Mouse (Mus musculus): ENCODE results near the gene Mrpl45. TPM values are rescaled to one million over a fixed set of nuclear protein-coding genes. Genes with fewer than 3 reads are reported as not detected.
A peak's percentile ranks its signal among the peaks of the same experiment; 100 is the strongest.
"Not testable (repeated sequence)": the region's sequence is repeated elsewhere in the genome, so short reads cannot be mapped to it uniquely, and the experiment has no call there.

Gene Mrpl45
- polyA plus RNA-seq, 1 experiment from 2014 or later, result 33.4 TPM

DNA sequence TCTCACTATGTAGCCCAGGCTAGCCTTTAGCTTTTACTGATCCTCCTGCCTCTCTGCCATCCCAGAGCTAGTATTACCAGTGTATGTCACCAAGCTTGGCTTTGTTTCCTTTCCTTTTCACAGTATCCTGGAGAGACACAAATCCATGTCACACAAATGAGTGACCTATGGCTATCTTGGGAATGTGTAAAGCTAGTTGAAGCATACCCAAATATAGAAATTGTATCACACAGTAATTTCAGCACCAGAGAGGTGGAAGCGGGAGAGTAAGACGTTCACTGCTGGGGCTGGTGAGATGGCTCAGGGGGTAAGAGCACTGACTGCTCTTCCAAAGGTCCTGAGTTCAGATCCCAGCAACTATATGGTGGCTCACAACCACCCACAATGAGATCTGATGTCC, 15.6 kb upstream of the Mrpl45 start:
- H3K27me3 ChIP-seq, result no peaks in the 10 kb centered on the region
- H3K4me2 ChIP-seq, result no peak overlapping the region
- DNase-seq, result no peak
- H3K36me3 ChIP-seq, result no peaks in the 10 kb centered on the region
- no peak for ATAC-seq (ENCODE audit: low read depth)
- H3K4me1 ChIP-seq (replicated peaks), result peaks cover 6% of the 10 kb centered on the region
- no peak overlapping the region for H3K27ac ChIP-seq
- no peak overlapping the region for H3K9ac ChIP-seq
- H3K9me3 ChIP-seq (replicated peaks), result no peaks in the 10 kb centered on the region
- WGBS (ENCODE audit: insufficient replicate concordance), result 75% methylated on average over 2 of the region's 2 CpGs
- no peak overlapping the region for H3K4me3 ChIP-seq (replicated peaks)

DNA sequence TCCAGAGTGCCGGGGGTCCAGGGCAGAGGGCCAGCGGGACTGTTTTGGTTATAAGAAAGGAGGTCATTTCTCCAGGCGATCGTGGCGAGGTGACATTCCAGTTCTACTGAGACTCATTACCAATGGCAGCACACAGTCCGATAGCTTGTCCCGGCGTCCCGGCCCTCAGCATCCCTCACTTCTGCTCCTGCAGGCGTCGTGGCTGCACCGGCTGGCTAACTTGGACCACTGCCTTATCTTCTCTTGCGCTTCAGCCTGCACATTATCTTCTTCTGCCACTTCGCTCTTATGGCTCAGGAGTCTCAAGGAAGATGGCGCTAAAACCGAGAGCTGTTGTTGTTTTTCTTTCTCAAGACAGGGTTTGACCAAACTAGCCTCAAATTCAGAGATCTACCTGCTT, 14.1 kb upstream of the Mrpl45 start:
- no peaks in the 10 kb centered on the region for H3K9me3 ChIP-seq (replicated peaks)
- no peak overlapping the region for H3K4me3 ChIP-seq (replicated peaks)
- no peak for DNase-seq
- no peaks in the 10 kb centered on the region for H3K36me3 ChIP-seq
- WGBS (ENCODE audit: insufficient replicate concordance), result 70% methylated on average over 16 of the region's 16 CpGs
- H3K27me3 ChIP-seq, result no peaks in the 10 kb centered on the region
- no peaks in the 10 kb centered on the region for H3K4me1 ChIP-seq (replicated peaks)
- H3K4me2 ChIP-seq, result no peak overlapping the region
- H3K9ac ChIP-seq, result no peak overlapping the region
- no peak overlapping the region for H3K27ac ChIP-seq
- no peak for ATAC-seq (ENCODE audit: low read depth)

DNA sequence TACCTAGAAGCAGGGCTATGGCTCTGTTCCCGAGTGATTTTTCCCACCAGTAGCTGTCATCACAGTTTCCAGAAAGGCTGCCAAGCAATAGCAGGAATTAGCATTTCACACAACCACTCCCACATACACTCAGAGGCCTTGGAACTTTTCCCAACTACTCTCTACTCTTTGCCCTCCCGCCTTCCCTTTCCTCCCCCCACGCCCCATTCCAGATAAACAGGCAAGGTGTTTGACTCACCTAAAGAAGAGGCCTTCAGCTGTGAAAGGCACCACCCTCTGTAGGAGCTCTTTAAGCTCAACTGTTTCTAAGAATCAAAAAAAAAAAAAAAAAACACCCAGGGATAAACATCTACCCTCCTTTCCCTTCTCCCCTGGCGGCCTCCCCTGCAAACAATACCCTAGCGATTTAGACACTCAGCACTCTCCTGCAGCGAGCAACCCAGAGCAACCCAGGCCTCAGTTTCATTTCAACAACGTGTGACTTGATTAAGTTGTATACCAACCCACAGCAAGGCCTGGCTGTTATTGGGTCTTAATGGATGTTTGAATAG, 13.2 kb upstream of the Mrpl45 start:
- DNase-seq (no peak), ATAC-seq (ENCODE audit: low read depth) (no peak)
- no peak overlapping the region for H3K27ac ChIP-seq
- no peaks in the 10 kb centered on the region for H3K27me3 ChIP-seq
- 52% methylated on average over 7 of the region's 7 CpGs for WGBS (ENCODE audit: insufficient replicate concordance)
- no peak overlapping the region for H3K4me2 ChIP-seq
- no peaks in the 10 kb centered on the region for H3K9me3 ChIP-seq (replicated peaks)
- no peaks in the 10 kb centered on the region for H3K4me1 ChIP-seq (replicated peaks)
- no peak overlapping the region for H3K9ac ChIP-seq
- H3K36me3 ChIP-seq, result no peaks in the 10 kb centered on the region
- no peak overlapping the region for H3K4me3 ChIP-seq (replicated peaks)

DNA sequence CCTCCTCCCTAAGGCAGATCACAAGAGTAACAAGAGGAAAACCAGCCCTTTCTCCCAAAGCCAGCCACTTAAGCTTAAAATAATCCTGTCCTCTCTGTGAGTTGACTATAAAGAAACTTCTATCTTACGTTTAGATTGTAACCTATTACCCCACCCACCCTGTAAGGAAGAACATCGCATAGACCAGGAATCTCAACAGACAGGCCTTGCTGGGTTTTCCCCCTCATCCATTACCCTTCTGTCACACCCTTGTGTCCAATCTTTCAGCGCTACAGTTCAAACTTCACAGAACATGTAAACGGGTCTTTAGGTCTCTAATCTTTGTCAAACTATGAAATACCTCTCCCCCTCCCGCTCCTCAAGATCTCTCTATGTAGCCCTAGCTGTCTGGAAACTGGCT, 10.9 kb upstream of the Mrpl45 start:
- Histone ChIP-seq H3K4me2 (no peak overlapping the region), H3K4me1 (replicated peaks) (peaks cover 6% of the 10 kb centered on the region), H3K27me3 (peaks cover 5% of the 10 kb centered on the region), H3K4me3 (replicated peaks) (no peak overlapping the region), H3K9me3 (replicated peaks) (no peaks in the 10 kb centered on the region), H3K27ac (no peak overlapping the region), H3K9ac (no peak overlapping the region), H3K36me3 (no peaks in the 10 kb centered on the region)
- ATAC-seq (ENCODE audit: low read depth) (no peak), DNase-seq (no peak)
- WGBS (ENCODE audit: insufficient replicate concordance), result 64% methylated on average over 5 of the region's 5 CpGs

DNA sequence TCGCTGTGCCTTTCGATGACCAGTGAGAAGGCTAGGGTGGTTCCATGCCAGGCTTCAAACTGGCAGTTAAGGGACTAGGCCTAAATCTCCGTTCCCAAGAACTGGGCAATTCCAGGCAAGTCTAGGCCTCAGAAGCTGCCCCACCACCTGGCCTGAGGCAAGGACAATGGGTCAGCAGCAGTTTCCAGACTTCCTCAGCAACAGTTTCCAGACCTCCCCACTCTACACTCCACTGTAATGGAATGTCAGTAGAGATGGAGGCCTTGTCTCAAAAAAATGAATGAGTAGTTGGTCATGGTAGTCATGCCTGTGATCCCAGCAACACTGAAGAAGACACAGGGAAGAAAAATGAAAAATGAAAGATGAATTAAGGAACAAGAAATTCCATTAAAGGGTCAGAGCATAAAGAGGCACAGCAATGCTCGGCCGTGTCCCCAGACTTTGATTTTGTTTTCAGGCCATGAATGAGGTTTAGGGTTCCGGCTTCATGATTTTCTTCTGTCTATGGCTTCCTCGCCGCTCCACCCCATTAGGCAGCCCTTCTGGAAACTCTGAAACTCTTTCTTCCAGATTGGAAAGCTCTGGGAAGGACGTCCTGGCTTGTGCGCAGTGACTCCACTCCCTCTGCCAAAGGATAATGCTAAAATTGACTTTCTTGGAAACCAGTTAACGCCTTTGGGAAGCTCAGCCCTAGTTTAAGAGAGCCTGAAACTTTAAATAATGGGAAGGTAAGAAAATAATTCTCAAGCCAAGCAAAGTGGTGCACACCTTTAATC, 8.0 kb upstream of the Mrpl45 start:
- H3K4me1 ChIP-seq (replicated peaks), result peaks cover 25% of the 10 kb centered on the region
- no peak overlapping the region for H3K4me2 ChIP-seq
- H3K27ac ChIP-seq, result no peak overlapping the region
- ATAC-seq (ENCODE audit: low read depth) (no peak), DNase-seq (no peak)
- no peak overlapping the region for H3K4me3 ChIP-seq (replicated peaks)
- no peaks in the 10 kb centered on the region for H3K9me3 ChIP-seq (replicated peaks)
- H3K36me3 ChIP-seq, result no peaks in the 10 kb centered on the region
- 77% methylated on average over 11 of the region's 11 CpGs for WGBS (ENCODE audit: insufficient replicate concordance)
- H3K9ac ChIP-seq, result no peak overlapping the region
- peaks cover 31% of the 10 kb centered on the region for H3K27me3 ChIP-seq

DNA sequence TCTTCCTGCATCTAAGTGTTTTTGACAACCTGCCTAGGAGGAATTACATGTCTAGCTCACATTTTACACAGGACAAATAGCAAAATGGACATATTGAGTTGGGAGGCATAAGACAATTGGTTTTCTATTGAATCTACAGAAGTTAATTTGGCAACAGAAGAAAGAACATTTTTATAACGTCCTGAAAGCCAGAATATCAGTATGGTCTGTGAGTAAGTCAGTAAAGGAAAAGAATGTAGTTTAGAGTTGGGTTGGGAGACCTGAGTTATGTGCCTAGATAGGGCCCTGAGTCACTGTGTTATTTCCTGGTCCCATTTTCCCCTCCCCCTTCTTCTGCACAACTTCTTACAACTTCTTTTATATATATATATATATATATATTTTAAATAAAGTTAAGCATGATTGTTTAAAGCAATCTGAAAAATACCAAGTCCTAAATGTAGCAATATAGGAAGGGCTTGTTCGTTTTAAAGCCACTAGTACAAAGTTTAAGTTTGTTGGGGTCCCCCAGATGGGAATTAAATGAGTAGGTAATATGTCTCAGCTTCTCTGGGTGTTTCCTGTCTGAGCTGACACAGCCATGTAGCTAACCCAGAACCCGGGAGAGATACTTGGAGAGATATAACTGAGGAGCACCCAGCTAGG, 6.6 kb upstream of the Mrpl45 start:
- peak overlapping the region; percentile 34; the same call in 1 of the 2 replicates for H3K9ac ChIP-seq
- peaks cover 25% of the 10 kb centered on the region for H3K4me1 ChIP-seq (replicated peaks)
- no peaks in the 10 kb centered on the region for H3K9me3 ChIP-seq (replicated peaks)
- no peak overlapping the region for H3K27ac ChIP-seq
- H3K36me3 ChIP-seq, result no peaks in the 10 kb centered on the region
- no peak for ATAC-seq (ENCODE audit: low read depth)
- H3K4me3 ChIP-seq (replicated peaks), result peak overlapping the region; percentile 37
- WGBS (ENCODE audit: insufficient replicate concordance), result 22% methylated on average over 3 of the region's 3 CpGs
- H3K27me3 ChIP-seq, result peaks cover 31% of the 10 kb centered on the region
- DNase-seq, result no peak
- H3K4me2 ChIP-seq, result peak overlapping the region; percentile 61

DNA sequence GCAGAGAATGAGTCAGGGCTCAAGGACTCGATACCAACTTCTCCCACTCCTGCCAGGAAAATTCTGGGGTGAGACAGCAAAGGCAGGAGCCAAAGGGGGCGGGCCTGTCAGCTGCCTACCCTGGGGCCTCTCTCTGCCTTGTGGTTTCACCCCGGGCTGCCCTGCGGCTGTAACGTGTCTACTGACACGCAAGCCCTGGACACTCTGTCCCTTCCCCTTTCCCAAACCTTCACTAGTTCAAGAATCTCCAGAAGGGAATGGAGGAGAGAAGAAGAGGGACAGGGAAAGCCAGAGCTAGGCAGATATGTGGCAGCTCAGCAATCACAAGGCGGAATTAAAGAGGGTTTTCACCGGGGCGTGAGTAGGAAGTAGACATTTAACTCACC, 6.1 kb upstream of the Mrpl45 start:
- peak overlapping the region; percentile 61 for H3K4me2 ChIP-seq
- ATAC-seq (ENCODE audit: low read depth) (peak; percentile 23; the same call in 1 of the 2 replicates), DNase-seq (peak; percentile 24)
- no peaks in the 10 kb centered on the region for H3K9me3 ChIP-seq (replicated peaks)
- peaks cover 25% of the 10 kb centered on the region for H3K4me1 ChIP-seq (replicated peaks)
- WGBS (ENCODE audit: insufficient replicate concordance), result 1% methylated on average over 9 of the region's 9 CpGs
- peak overlapping the region; percentile 34; the same call in 1 of the 2 replicates for H3K9ac ChIP-seq
- no peak overlapping the region for H3K27ac ChIP-seq
- no peaks in the 10 kb centered on the region for H3K36me3 ChIP-seq
- peak overlapping the region; percentile 37 for H3K4me3 ChIP-seq (replicated peaks)
- H3K27me3 ChIP-seq, result peaks cover 31% of the 10 kb centered on the region

DNA sequence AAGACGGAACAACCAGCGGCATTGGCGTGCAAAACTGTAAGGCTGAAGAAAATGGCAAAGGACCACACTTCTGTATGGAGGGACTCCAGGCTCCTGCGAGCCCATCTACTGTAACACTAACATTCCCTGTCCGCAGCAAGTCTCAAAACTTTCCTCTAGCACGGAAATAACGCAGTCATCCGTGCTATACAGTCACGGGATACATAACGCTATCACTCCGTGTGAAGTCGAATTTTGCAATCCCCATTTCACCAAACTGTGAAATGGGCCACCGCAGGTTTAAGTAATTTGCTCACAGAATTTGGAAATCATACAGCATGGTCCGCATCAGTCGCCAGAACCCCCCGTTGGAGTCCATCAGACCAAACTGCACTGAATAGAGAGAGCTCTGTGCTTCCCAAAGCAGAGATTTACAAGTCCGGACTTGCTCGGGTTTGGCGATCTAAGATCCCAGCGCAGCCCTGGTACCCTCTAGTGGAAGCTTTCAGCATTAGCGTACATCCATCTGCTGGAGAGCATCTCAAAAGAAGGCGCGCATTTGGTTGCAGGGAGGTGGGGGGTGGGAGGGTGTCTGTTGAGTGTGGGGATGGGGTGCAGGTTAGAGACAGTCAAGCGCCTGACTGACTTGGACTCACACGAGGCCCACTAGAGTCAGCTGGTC, 5.5 kb upstream of the Mrpl45 start:
- peak; percentile 13 for DNase-seq
- ATAC-seq (ENCODE audit: low read depth), result peak; percentile 62; the same call in 1 of the 2 replicates
- WGBS (ENCODE audit: insufficient replicate concordance), result 1% methylated on average over 25 of the region's 25 CpGs
- H3K36me3 ChIP-seq, result no peaks in the 10 kb centered on the region
- H3K4me1 ChIP-seq (replicated peaks), result peaks cover 29% of the 10 kb centered on the region
- H3K4me3 ChIP-seq (replicated peaks), result peak overlapping the region; percentile 37
- H3K9ac ChIP-seq, result peak overlapping the region; percentile 34; the same call in 1 of the 2 replicates
- peak overlapping the region; percentile 61 for H3K4me2 ChIP-seq
- no peak overlapping the region for H3K27ac ChIP-seq
- H3K27me3 ChIP-seq, result peaks cover 31% of the 10 kb centered on the region
- H3K9me3 ChIP-seq (replicated peaks), result no peaks in the 10 kb centered on the region

DNA sequence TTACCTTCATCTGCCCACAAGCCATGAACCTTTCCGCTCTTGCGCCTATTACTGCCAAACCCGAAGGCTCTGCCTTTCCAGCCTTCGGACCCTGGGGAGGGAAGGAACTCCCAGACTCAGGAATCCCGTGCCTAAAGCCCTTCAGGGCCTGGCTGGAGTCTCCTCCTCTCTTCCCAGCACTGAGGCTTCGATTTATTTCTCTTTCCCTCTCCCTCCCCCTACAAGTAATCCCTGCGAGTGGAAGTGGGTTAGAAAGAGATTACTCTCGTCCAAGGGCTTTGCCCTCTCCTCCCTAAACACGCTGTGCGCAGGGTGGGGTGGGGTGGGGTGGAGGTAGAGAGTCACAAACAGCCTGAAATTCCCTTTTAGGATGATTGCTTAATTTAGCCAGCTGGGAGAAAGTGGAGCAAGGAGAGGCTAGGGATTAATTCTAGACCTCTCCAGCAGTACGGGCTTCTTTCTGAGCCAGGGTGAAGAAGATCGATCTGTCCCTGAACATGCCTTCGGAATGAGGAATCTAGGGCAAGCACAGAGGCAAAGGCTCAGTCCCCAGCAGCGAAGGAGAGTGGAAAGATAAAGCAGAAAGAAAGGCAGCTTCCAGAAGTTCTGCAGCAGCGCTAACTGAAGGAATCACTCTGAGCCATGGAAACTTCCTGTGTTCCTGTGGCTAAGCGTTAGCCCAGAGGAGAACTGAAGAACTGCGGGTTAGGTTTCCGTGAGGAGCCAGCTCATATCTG, 4.5 kb upstream of the Mrpl45 start:
- Histone ChIP-seq H3K9ac (peak overlapping the region; percentile 37; the same call in 1 of the 2 replicates), H3K27ac (no peak overlapping the region), H3K27me3 (peaks cover 31% of the 10 kb centered on the region), H3K4me1 (replicated peaks) (peaks cover 32% of the 10 kb centered on the region), H3K4me2 (peak overlapping the region; percentile 61), H3K36me3 (no peaks in the 10 kb centered on the region), H3K9me3 (replicated peaks) (no peaks in the 10 kb centered on the region), H3K4me3 (replicated peaks) (peak overlapping the region; percentile 34)
- DNase-seq, result no peak
- no peak for ATAC-seq (ENCODE audit: low read depth)
- WGBS (ENCODE audit: insufficient replicate concordance), result 5% methylated on average over 18 of the region's 18 CpGs

DNA sequence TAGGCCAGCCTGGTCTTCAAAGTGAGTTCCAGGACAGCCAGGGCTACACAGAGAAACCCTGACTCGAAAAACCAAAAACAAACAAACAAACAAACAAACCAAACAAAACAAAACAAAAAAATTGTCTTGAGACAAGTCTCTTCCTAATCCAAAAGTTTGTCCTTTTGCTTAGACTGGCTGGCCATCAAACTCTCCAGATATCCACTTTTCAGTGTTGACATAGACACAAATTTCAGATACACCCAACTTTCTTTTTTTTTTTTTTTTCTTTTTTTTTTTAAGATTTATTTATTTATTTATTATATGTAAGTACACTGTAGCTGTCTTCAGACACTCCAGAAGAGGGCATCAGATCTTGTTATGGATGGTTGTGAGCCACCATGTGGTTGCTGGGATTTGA, 2.6 kb upstream of the Mrpl45 start:
- peaks cover 31% of the 10 kb centered on the region for H3K27me3 ChIP-seq
- not testable (repeated sequence) for DNase-seq; H3K27ac ChIP-seq; H3K4me3 ChIP-seq (replicated peaks); H3K4me2 ChIP-seq; H3K36me3 ChIP-seq; H3K9me3 ChIP-seq (replicated peaks); ATAC-seq (ENCODE audit: low read depth); H3K9ac ChIP-seq
- WGBS (ENCODE audit: insufficient replicate concordance), result 53% methylated on average over 1 of the region's 1 CpGs
- H3K4me1 ChIP-seq (replicated peaks), result peaks cover 42% of the 10 kb centered on the region

DNA sequence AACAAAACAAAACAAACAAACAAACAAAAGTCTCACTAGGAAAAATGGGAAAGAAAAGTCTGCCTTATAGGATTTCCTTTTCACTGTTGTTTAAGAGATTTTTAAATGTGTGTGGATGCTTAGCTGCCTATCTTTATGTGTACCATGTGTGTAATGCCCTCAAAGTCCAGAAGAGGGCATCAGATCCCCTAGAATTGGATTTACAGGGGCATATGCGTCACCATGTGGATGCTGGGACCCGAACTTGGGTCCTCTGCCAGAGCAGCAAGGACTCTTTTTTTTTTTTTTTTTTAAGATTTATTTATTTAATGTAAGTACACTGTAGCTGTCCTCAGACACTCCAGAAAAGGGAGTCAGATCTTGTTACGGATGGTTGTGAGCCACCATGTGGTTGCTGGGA, 1.4 kb upstream of the Mrpl45 start:
- Histone ChIP-seq H3K9ac (no peak overlapping the region), H3K4me3 (replicated peaks) (no peak overlapping the region), H3K4me1 (replicated peaks) (peaks cover 41% of the 10 kb centered on the region), H3K36me3 (peaks cover 9% of the 10 kb centered on the region; the same call in 1 of the 2 replicates), H3K4me2 (no peak overlapping the region), H3K9me3 (replicated peaks) (no peaks in the 10 kb centered on the region), H3K27me3 (peaks cover 31% of the 10 kb centered on the region), H3K27ac (no peak overlapping the region)
- ATAC-seq (ENCODE audit: low read depth) (no peak), DNase-seq (no peak)
- WGBS (ENCODE audit: insufficient replicate concordance), result 83% methylated on average over 3 of the region's 3 CpGs
